Mouse (Mus musculus) cerebellum, adult 8-10 months (tissue): Measurements from ENCODE around the gene Zfp119a.
"Not testable (repeated sequence)": the region's sequence is repeated elsewhere in the genome, so short reads cannot be mapped to it uniquely, and the experiment has no call there.

Experiments
- DNase-seq: peaks from one replicate; pipeline ENCODE4 v3.0.0; 2022

Gene Zfp119a

GRCm38 (mm10) chr17:55878636-55879369 is at the start of gene Zfp119a:
Zfp119a (minus strand) TSS chr17:55878930.
- peak; percentile 83 for DNase-seq

- DNase-seq: no peak
Measured at GRCm38 (mm10) chr17:55906669-55907068, 27.9 kb upstream of the Zfp119a start.

GRCm38 (mm10) chr17:55904131-55904530 is 25.4 kb upstream of the Zfp119a start:
- no peak for DNase-seq

- DNase-seq: no peak
Measured at GRCm38 (mm10) chr17:55903687-55904086, 25.0 kb upstream of the Zfp119a start.

- DNase-seq: no peak
Measured at GRCm38 (mm10) chr17:55903087-55903486, 24.4 kb upstream of the Zfp119a start.

GRCm38 (mm10) chr17:55892406-55892955 is 13.8 kb upstream of the Zfp119a start:
- DNase-seq: not testable (repeated sequence)

- no peak for DNase-seq
Measured at GRCm38 (mm10) chr17:55884912-55885311, 6.2 kb upstream of the Zfp119a start.

GRCm38 (mm10) chr17:55883631-55884030 is 4.9 kb upstream of the Zfp119a start:
- no peak for DNase-seq

GRCm38 (mm10) chr17:55878282-55878635 is 471 bp downstream of the Zfp119a start:
- DNase-seq: not testable (repeated sequence)

GRCm38 (mm10) chr17:55877184-55877583 is 1.5 kb downstream of the Zfp119a start:
- DNase-seq: peak; percentile 11

GRCm38 (mm10) chr17:55843067-55843466 is 35.7 kb downstream of the Zfp119a start:
- no peak for DNase-seq

GRCm38 (mm10) chr17:55821566-55821965 is 57.2 kb downstream of the Zfp119a start:
- no peak for DNase-seq

GRCm38 (mm10) chr17:55816853-55817252 is 61.9 kb downstream of the Zfp119a start:
- no peak for DNase-seq
